Mouse (Mus musculus) forebrain, embryonic 14.5 days (tissue): ENCODE measurements at regions not wholly inside any gene's neighbourhood (a gene's known extent, or its start where the extent isn't known, plus 50 kb on each side); places are given as distances from the start of the nearest gene placed in this dataset.

Source experiments
- ATAC-seq: fragments of 200-750 bp; cut with Nextera tagmentation; 2 replicates; pipeline ENCODE4 v1.8.0; 2017; ENCODE audit warnings: mild to moderate bottlenecking, moderate library complexity
- DNase-seq: peaks from one replicate; pipeline ENCODE4 v3.0.0-alpha.2; 2015; ENCODE audit warnings: low spot score
- H3K27ac ChIP-seq: fragments of 300-500 bp; sonication (generic); 2 replicates; pipeline ENCODE4 v1.5.1; 2014; ENCODE audit warnings: low read depth, mild to moderate bottlenecking, control low read depth, low read length, moderate library complexity
- H3K27me3 ChIP-seq: fragments of 300-500 bp; sonication (generic); replicated peaks from 2 replicates; pipeline ENCODE4 v1.6.1; 2014; ENCODE audit warnings: low read length, control low read depth, mixed read lengths; ENCODE audit not compliant: control insufficient read depth, insufficient read depth
- H3K36me3 ChIP-seq: fragments of 300-500 bp; sonication (generic); 2 replicates; pipeline ENCODE4 v1.6.1; 2014; ENCODE audit warnings: low read length, control low read depth; ENCODE audit not compliant: control insufficient read depth, insufficient read depth
- H3K4me1 ChIP-seq: fragments of 300-500 bp; sonication (generic); 2 replicates; pipeline ENCODE4 v1.6.1; 2014; ENCODE audit warnings: antibody characterized with exemption, low read length, control low read depth; ENCODE audit not compliant: control insufficient read depth, insufficient read depth
- H3K4me2 ChIP-seq: fragments of 300-500 bp; sonication (generic); 2 replicates; pipeline ENCODE4 v1.6.1; 2014; ENCODE audit warnings: mild to moderate bottlenecking, control low read depth, low read length
- H3K4me3 ChIP-seq: fragments of 300-500 bp; sonication (generic); 2 replicates; pipeline ENCODE4 v1.5.1; 2014; ENCODE audit warnings: low read depth, low read length, control low read depth
- H3K9ac ChIP-seq: fragments of 300-500 bp; sonication (generic); 2 replicates; pipeline ENCODE4 v1.6.1; 2014; ENCODE audit warnings: mild to moderate bottlenecking, low read length, control low read depth, moderate library complexity
- H3K9me3 ChIP-seq: fragments of 300-500 bp; sonication (generic); replicated peaks from 2 replicates; pipeline ENCODE4 v1.6.1; 2016; ENCODE audit warnings: low read length, control low read depth, mixed read lengths; ENCODE audit not compliant: control insufficient read depth
- WGBS: fragments of 180-500 bp; shearing (Covaris S2); extraction: QIAGEN DNeasy Blood & Tissue Kit; methylation state at CpG from one replicate; pipeline ENCODE4 v1.1.7; 2014; 5-methylcytosine and 5-hydroxymethylcytosine counted together

DNA sequence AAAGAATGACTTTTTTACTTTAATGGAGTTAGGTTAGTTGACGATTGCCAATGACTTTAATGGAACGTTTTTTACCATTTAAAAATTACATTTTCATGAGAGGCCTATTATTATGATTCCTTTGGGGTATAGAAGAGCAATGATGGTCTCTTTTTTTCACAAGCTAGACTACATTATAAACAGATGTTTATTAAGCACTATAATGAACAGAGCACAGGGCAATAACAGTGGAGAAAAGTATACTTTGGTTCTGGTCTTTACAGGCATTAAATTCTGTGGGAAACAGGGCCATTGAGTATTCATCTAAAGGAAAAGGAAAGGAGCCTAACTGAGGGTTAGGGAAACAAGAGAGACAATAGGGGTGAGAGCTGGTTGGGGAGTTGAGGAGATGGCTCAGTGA, 199.0 kb upstream of the Actbl2 start:
- Histone ChIP-seq H3K9me3 (no peaks in the 10 kb centered on the region), H3K9ac (no peak overlapping the region), H3K4me1 (no peaks in the 10 kb centered on the region), H3K4me2 (no peak overlapping the region), H3K27me3 (no peaks in the 10 kb centered on the region), H3K27ac (no peak overlapping the region), H3K4me3 (no peak overlapping the region), H3K36me3 (no peaks in the 10 kb centered on the region)
- ATAC-seq (no peak), DNase-seq (no peak)
- 80% methylated on average over 2 of the region's 2 CpGs for WGBS

- H3K4me1 ChIP-seq, result no peaks in the 10 kb centered on the region
- 85% methylated on average over 2 of the region's 2 CpGs for WGBS
- H3K36me3 ChIP-seq, result no peaks in the 10 kb centered on the region
- no peaks in the 10 kb centered on the region for H3K27me3 ChIP-seq
- H3K4me3 ChIP-seq, result no peak overlapping the region
- H3K9me3 ChIP-seq, result no peaks in the 10 kb centered on the region
- no peak overlapping the region for H3K27ac ChIP-seq
- DNase-seq, result no peak
- ATAC-seq, result no peak
- no peak overlapping the region for H3K9ac ChIP-seq
- no peak overlapping the region for H3K4me2 ChIP-seq
These were observed 167.1 kb upstream of the Actbl2 start for GRCm38 (mm10) chr13:111087753-111088152.

DNA sequence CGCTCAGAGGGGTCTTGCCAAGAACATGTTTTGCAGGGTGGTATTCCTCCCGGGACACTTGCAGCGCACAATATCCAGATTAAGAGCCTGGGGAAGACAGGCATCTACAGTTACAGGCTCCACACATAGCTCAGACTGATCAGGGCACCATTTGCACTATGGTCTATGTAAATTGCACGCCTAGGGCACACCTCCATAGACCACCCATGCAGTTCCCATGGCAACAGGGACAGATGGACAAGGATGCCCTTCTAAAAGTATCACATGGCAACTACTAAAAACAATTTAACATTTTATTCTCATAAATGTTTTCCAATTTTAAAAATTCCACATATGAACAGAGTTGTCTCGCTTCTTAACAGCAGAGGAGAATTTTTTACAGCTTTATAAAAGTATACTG, 158.7 kb upstream of the Actbl2 start:
- WGBS, result 92% methylated on average over 5 of the region's 5 CpGs

GRCm38 (mm10) chr13:111097336-111097735, 157.5 kb upstream of the Actbl2 start:
- Histone ChIP-seq H3K36me3 (no peaks in the 10 kb centered on the region), H3K4me2 (no peak overlapping the region), H3K4me3 (no peak overlapping the region), H3K27ac (no peak overlapping the region), H3K9ac (no peak overlapping the region), H3K4me1 (no peaks in the 10 kb centered on the region), H3K27me3 (no peaks in the 10 kb centered on the region), H3K9me3 (no peaks in the 10 kb centered on the region)
- DNase-seq (no peak), ATAC-seq (no peak)
- 85% methylated on average over 4 of the region's 4 CpGs for WGBS

More for the DNA sequence above, 158.7 kb upstream of the Actbl2 start:
- Histone ChIP-seq H3K36me3 (no peaks in the 10 kb centered on the region), H3K9ac (no peak overlapping the region), H3K4me2 (no peak overlapping the region), H3K9me3 (no peaks in the 10 kb centered on the region), H3K4me1 (no peaks in the 10 kb centered on the region), H3K27ac (no peak overlapping the region), H3K27me3 (no peaks in the 10 kb centered on the region), H3K4me3 (no peak overlapping the region)
- ATAC-seq (no peak), DNase-seq (no peak)

DNA sequence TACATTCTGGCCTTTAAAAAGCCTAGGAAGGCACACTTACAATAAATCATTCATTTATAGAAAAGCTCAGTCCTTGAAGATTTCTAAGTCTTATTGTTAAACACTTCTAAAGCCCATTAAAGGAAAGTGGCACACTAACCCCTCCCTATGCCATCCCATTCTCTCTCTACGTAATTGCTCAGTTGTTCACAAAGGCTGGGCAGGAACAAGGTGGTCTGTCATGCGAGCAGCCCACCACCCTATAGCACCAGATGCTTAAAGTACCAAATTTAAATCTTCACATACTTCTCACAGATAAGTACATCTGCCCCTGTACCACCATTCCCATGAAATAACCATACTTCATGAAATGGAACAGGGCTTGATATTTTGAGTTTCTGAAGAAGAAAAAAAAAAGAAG, 156.1 kb upstream of the Actbl2 start:
- Histone ChIP-seq H3K27me3 (no peaks in the 10 kb centered on the region), H3K4me1 (no peaks in the 10 kb centered on the region), H3K9me3 (no peaks in the 10 kb centered on the region), H3K27ac (no peak overlapping the region), H3K4me3 (no peak overlapping the region), H3K9ac (no peak overlapping the region), H3K36me3 (no peaks in the 10 kb centered on the region), H3K4me2 (no peak overlapping the region)
- ATAC-seq (no peak), DNase-seq (no peak)
- 46% methylated on average over 2 of the region's 2 CpGs for WGBS

DNA sequence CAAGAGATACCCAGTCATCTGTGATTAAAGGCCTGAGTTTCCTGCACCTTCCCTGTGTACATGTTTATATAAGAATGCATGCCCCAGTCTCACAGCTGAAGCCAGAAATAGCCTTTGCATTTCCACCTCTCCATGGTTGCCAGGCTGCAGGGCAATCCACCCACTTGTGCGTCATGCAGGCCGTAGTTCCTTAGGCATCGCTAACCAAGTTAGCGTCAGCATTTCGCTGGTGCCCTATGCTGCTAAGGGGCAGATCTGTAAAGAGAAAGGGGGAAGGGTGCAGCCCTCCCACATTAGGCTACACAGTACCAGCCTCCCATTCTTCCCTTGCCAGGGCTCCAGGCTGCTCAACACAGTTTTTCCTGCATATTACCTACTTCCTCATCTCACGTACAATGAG, 155.6 kb upstream of the Actbl2 start:
- WGBS, result 80% methylated on average over 6 of the region's 6 CpGs
- H3K9ac ChIP-seq, result no peak overlapping the region
- H3K4me2 ChIP-seq, result no peak overlapping the region
- ATAC-seq (no peak), DNase-seq (no peak)
- H3K4me1 ChIP-seq, result no peaks in the 10 kb centered on the region
- no peak overlapping the region for H3K27ac ChIP-seq
- no peaks in the 10 kb centered on the region for H3K27me3 ChIP-seq
- no peaks in the 10 kb centered on the region for H3K36me3 ChIP-seq
- no peak overlapping the region for H3K4me3 ChIP-seq
- no peaks in the 10 kb centered on the region for H3K9me3 ChIP-seq

DNA sequence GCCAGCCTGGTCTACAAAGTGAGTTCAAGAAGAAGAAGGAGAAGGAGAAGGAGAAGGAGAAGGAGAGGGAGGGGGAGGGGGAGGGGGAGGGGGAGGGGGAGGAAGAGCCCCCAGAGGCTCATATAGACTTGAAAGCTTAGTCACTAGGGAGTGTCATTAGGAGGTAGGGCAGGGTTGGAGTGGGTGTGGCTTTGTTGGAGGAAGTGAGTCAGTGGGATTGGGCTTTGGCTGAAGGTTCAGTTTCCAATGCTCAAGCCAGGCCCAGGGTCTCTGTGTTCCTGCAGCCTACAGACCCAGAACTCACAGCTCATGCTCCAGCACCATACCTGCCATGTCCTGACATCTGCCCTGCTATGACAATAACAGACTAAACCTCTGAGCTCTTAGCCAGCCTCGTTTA, 154.4 kb upstream of the Actbl2 start:
- H3K4me2 ChIP-seq, result no peak overlapping the region

GRCm38 (mm10) chr13:111104567-111105219, 150.1 kb upstream of the Actbl2 start:
- Histone ChIP-seq H3K36me3 (no peaks in the 10 kb centered on the region), H3K4me3 (no peak overlapping the region), H3K9me3 (no peaks in the 10 kb centered on the region), H3K27me3 (no peaks in the 10 kb centered on the region), H3K27ac (no peak overlapping the region), H3K9ac (no peak overlapping the region), H3K4me2 (no peak overlapping the region), H3K4me1 (no peaks in the 10 kb centered on the region)
- WGBS, result 85% methylated on average over 4 of the region's 4 CpGs
- peak; percentile 7 for DNase-seq
- no peak for ATAC-seq

More for the DNA sequence above, 154.4 kb upstream of the Actbl2 start:
- Histone ChIP-seq H3K4me1 (no peaks in the 10 kb centered on the region), H3K9ac (no peak overlapping the region), H3K36me3 (no peaks in the 10 kb centered on the region), H3K27ac (no peak overlapping the region), H3K9me3 (no peaks in the 10 kb centered on the region), H3K27me3 (no peaks in the 10 kb centered on the region), H3K4me3 (no peak overlapping the region)
- ATAC-seq (no peak), DNase-seq (no peak)
- whole genome bisulfite sequencing, result 75% methylated on average over 1 of the region's 1 CpGs

- Histone ChIP-seq H3K9me3 (no peaks in the 10 kb centered on the region), H3K4me3 (no peak overlapping the region), H3K9ac (no peak overlapping the region), H3K36me3 (no peaks in the 10 kb centered on the region), H3K27ac (no peak overlapping the region), H3K4me1 (no peaks in the 10 kb centered on the region), H3K27me3 (no peaks in the 10 kb centered on the region), H3K4me2 (no peak overlapping the region)
- DNase-seq, result no peak
- ATAC-seq, result no peak
- 82% methylated on average over 3 of the region's 3 CpGs for WGBS
These were observed 123.7 kb upstream of the Actbl2 start for GRCm38 (mm10) chr13:111131108-111131507.
